Mouse (Mus musculus) neural tube, embryonic 11.5 days (tissue): ENCODE results near the gene Ghrhr. TPM values are rescaled to one million over a fixed set of nuclear protein-coding genes. Genes with fewer than 3 reads are reported as not detected.

Experiments
- ATAC-seq: fragments of 200-750 bp; cut with Nextera tagmentation; 2 replicates; pipeline ENCODE4 v1.8.0; 2017; ENCODE audit warnings: moderate number of reproducible peaks, mild to moderate bottlenecking, moderate TSS enrichment, moderate library complexity; ENCODE audit not compliant: insufficient read depth, low FRiP score, low TSS enrichment
- DNase-seq: peaks from one replicate; pipeline ENCODE4 v3.0.0-alpha.2; 2015; ENCODE audit warnings: low spot score
- H3K27ac ChIP-seq: fragments of 300-500 bp; sonication (generic); 2 replicates; pipeline ENCODE4 v1.5.1; 2014; ENCODE audit warnings: low read depth, mild to moderate bottlenecking, low read length
- H3K27me3 ChIP-seq: fragments of 300-500 bp; sonication (generic); 2 replicates; pipeline ENCODE4 v1.6.1; 2014; ENCODE audit warnings: mild to moderate bottlenecking, low read length, mixed read lengths; ENCODE audit not compliant: control insufficient read depth, insufficient read depth
- H3K36me3 ChIP-seq: fragments of 300-500 bp; sonication (generic); 2 replicates; pipeline ENCODE4 v1.6.1; 2014; ENCODE audit warnings: mild to moderate bottlenecking, low read length, moderate library complexity, mixed read lengths; ENCODE audit not compliant: control insufficient read depth, insufficient read depth
- H3K4me1 ChIP-seq: fragments of 300-500 bp; sonication (generic); 2 replicates; pipeline ENCODE4 v1.6.1; 2014; ENCODE audit warnings: low read length, mixed read lengths; ENCODE audit not compliant: control insufficient read depth, insufficient read depth
- H3K4me2 ChIP-seq: fragments of 300-500 bp; sonication (generic); 2 replicates; pipeline ENCODE4 v1.6.1; 2014; ENCODE audit warnings: low read depth, mild to moderate bottlenecking, moderate library complexity
- H3K4me3 ChIP-seq: fragments of 300-500 bp; sonication (generic); 2 replicates; pipeline ENCODE4 v1.5.1; 2014; ENCODE audit warnings: low read depth, low read length
- H3K9ac ChIP-seq: fragments of 300-500 bp; sonication (generic); 2 replicates; pipeline ENCODE4 v1.6.1; 2014; ENCODE audit warnings: mild to moderate bottlenecking, low read length
- H3K9me3 ChIP-seq: fragments of 300-500 bp; sonication (generic); 2 replicates; pipeline ENCODE4 v1.6.1; 2016; ENCODE audit warnings: low read length; ENCODE audit not compliant: control insufficient read depth
- WGBS: fragments of 180-500 bp; shearing (Covaris S2); extraction: QIAGEN DNeasy Blood & Tissue Kit; methylation state at CpG from one replicate; pipeline ENCODE4 v1.1.7; 2014; 5-methylcytosine and 5-hydroxymethylcytosine counted together
- polyA plus RNA-seq: library from polyadenylated mRNA; unstranded; fragments of >200 nt; fragmentation: Nextera tagmentation; extraction: Ambion mirVana; gene quantifications from 2 replicates; pipeline ENCODE4 v1.2.1, GENCODE M21; 2014

Ghrhr gene
- polyA plus RNA-seq, 1 experiment from 2014 or later = not detected

- ATAC-seq (no peak), DNase-seq (no peak)
- Histone ChIP-seq H3K9me3 (no peaks in the 10 kb centered on the region), H3K27me3 (no peaks in the 10 kb centered on the region), H3K36me3 (no peaks in the 10 kb centered on the region), H3K4me3 (no peak overlapping the region), H3K4me2 (no peak overlapping the region), H3K4me1 (peaks cover 3% of the 10 kb centered on the region), H3K9ac (no peak overlapping the region), H3K27ac (no peak overlapping the region)
- 66% methylated on average over 6 of the region's 6 CpGs for WGBS
Observed at GRCm38 (mm10) chr6:55338077-55338476, 38.0 kb upstream of the Ghrhr start.

DNA sequence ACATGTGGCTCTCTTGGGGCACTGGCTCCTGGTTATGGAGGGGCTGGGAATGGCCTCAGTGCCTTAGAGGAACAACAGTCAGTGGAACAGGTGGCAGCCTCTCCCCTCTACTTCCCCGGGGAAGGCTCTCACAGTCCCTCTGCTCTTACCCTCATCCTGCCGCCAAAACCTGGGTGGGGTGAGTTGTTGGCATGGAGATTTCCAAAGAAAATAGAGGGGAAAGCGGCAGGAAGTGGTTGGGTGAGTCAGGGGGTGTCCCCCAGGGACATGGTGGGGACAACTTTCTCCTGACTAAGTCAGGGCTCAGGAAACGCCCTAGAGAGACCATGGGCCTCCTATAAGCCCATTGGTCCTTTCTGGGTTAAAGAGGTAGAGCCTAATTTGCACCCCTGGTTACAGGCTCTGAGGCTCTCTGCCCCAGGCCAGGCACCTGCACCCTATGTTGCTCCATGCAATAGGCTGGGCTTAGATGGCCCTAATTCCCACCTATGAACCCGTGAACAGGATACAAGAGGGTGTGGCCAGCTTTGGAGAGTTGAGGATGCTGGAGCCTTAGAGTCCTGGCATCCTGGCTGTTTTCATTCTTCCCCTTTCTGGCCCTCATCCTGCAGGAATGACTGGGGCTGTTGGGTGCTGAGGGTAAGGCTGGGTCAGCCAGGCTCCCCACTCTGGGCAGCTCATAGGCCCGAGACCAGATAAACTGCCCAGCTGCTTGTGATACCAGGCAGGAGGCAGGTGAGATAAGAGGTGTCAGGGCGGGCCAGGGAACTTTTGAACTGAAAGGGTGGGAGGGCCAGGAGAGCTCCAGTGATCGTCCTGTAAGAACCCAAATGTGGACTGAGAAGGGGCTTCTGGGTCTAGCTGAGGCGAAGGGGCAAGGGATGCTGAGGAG lies 36.9 kb upstream of the Ghrhr start:
- no peak overlapping the region for H3K27ac ChIP-seq
- H3K4me3 ChIP-seq = no peak overlapping the region
- DNase-seq (no peak), ATAC-seq (no peak)
- no peak overlapping the region for H3K4me2 ChIP-seq
- peaks cover 3% of the 10 kb centered on the region for H3K4me1 ChIP-seq
- no peaks in the 10 kb centered on the region for H3K36me3 ChIP-seq
- WGBS = 78% methylated on average over 9 of the region's 9 CpGs
- H3K9me3 ChIP-seq = no peaks in the 10 kb centered on the region
- H3K27me3 ChIP-seq = no peaks in the 10 kb centered on the region
- no peak overlapping the region for H3K9ac ChIP-seq

GRCm38 (mm10) chr6:55341688-55342087 lies 34.4 kb upstream of the Ghrhr start:
- no peaks in the 10 kb centered on the region for H3K9me3 ChIP-seq
- no peaks in the 10 kb centered on the region; the same call in 1 of the 2 replicates for H3K4me1 ChIP-seq
- no peaks in the 10 kb centered on the region for H3K27me3 ChIP-seq
- no peak overlapping the region for H3K27ac ChIP-seq
- no peak overlapping the region for H3K9ac ChIP-seq
- no peak for ATAC-seq
- 39% methylated on average over 5 of the region's 5 CpGs for whole genome bisulfite sequencing
- no peak overlapping the region for H3K4me3 ChIP-seq
- no peak overlapping the region for H3K4me2 ChIP-seq
- DNase-seq = no peak
- H3K36me3 ChIP-seq = no peaks in the 10 kb centered on the region

DNA sequence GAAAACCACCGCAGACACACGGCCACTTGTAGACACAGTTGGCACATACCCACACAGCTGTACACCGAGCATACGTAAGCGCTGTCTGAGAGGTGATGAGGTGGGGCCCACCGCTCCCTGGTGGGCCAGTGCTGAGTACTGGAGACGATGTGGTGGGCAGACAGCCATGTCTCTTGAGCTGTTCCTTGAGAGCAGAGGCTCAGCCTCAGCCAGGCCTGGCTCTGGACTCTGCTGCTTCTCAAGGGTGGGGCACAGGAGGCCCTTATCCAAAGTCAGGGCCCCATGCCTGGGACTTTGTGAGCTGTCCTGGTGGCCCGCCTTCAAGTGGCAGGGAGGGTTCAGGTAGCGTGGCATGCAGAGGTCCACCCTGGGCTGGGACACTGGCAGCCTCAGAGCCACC lies 33.8 kb upstream of the Ghrhr start:
- Histone ChIP-seq H3K4me1 (no peaks in the 10 kb centered on the region; the same call in 1 of the 2 replicates), H3K4me3 (no peak overlapping the region), H3K36me3 (no peaks in the 10 kb centered on the region), H3K4me2 (no peak overlapping the region), H3K27me3 (no peaks in the 10 kb centered on the region), H3K9ac (no peak overlapping the region), H3K9me3 (no peaks in the 10 kb centered on the region), H3K27ac (no peak overlapping the region)
- 87% methylated on average over 9 of the region's 9 CpGs for WGBS
- ATAC-seq (no peak), DNase-seq (no peak)

- ATAC-seq (no peak), DNase-seq (no peak)
- H3K4me1 ChIP-seq = no peaks in the 10 kb centered on the region; the same call in 1 of the 2 replicates
- WGBS = 91% methylated on average over 10 of the region's 10 CpGs
- H3K4me2 ChIP-seq = no peak overlapping the region
- H3K4me3 ChIP-seq = no peak overlapping the region
- no peaks in the 10 kb centered on the region for H3K27me3 ChIP-seq
- no peaks in the 10 kb centered on the region for H3K9me3 ChIP-seq
- H3K27ac ChIP-seq = no peak overlapping the region
- no peak overlapping the region for H3K9ac ChIP-seq
- no peaks in the 10 kb centered on the region for H3K36me3 ChIP-seq
Observed at GRCm38 (mm10) chr6:55343446-55343845, 32.6 kb upstream of the Ghrhr start.

GRCm38 (mm10) chr6:55344291-55345016 lies 31.6 kb upstream of the Ghrhr start:
- WGBS = 94% methylated on average over 9 of the region's 9 CpGs
- H3K27me3 ChIP-seq = no peaks in the 10 kb centered on the region
- no peak overlapping the region for H3K9ac ChIP-seq
- no peak overlapping the region for H3K27ac ChIP-seq
- no peak for DNase-seq
- H3K4me1 ChIP-seq = no peaks in the 10 kb centered on the region; the same call in 1 of the 2 replicates
- ATAC-seq = no peak
- H3K9me3 ChIP-seq = no peaks in the 10 kb centered on the region
- no peak overlapping the region for H3K4me2 ChIP-seq
- no peak overlapping the region for H3K4me3 ChIP-seq
- H3K36me3 ChIP-seq = no peaks in the 10 kb centered on the region

- 89% methylated on average over 10 of the region's 10 CpGs for WGBS
- no peak overlapping the region for H3K4me2 ChIP-seq
- no peak overlapping the region for H3K27ac ChIP-seq
- H3K9me3 ChIP-seq = no peaks in the 10 kb centered on the region
- no peaks in the 10 kb centered on the region for H3K36me3 ChIP-seq
- no peak overlapping the region for H3K9ac ChIP-seq
- no peak overlapping the region for H3K4me3 ChIP-seq
- no peaks in the 10 kb centered on the region; the same call in 1 of the 2 replicates for H3K4me1 ChIP-seq
- ATAC-seq (no peak), DNase-seq (no peak)
- H3K27me3 ChIP-seq = no peaks in the 10 kb centered on the region
Observed at GRCm38 (mm10) chr6:55345264-55345663, 30.8 kb upstream of the Ghrhr start.

- H3K36me3 ChIP-seq = no peaks in the 10 kb centered on the region
- H3K4me3 ChIP-seq = no peak overlapping the region
- no peak for DNase-seq
- H3K4me1 ChIP-seq = no peaks in the 10 kb centered on the region; the same call in 1 of the 2 replicates
- H3K4me2 ChIP-seq = no peak overlapping the region
- H3K9me3 ChIP-seq = no peaks in the 10 kb centered on the region
- ATAC-seq = no peak
- no peaks in the 10 kb centered on the region for H3K27me3 ChIP-seq
- no peak overlapping the region for H3K9ac ChIP-seq
- no peak overlapping the region for H3K27ac ChIP-seq
- 85% methylated on average over 6 of the region's 7 CpGs for WGBS
Observed at GRCm38 (mm10) chr6:55346491-55346890, 29.6 kb upstream of the Ghrhr start.
